ENCODE assay signal across 8 mouse cellular contexts in the genomic region with DNA sequence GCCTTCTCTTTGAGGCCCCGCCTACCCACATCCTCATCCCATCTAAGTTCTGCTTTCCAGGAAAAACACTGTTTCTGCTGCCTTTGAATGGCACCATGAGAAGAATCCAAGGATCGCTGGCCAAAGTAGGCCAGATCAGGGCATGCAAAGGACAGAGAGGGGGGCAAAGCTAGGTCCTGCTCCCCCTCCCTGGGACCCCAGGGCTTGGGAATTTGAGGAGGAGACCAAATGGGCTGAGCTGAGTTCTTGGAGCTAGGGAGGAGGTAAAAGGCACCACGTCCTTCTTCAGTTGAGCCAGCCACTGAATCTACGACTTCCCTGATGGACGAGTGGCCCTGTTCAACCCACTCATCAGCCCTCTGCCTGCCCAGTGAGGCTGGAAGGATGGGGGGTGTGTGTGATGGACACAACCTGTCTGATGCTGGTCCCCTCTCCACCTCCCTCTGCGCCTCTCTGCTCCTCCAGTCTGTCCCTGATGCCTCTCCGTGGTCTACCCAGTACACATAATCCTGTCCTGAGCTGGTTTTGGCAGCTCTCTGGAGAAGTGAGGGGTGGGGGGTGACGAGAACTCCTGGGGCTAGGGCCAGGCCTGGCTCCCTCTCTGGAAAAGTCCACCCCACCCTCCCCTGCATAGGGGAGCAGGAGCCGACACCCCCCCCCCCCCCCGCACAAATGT. TPM values are rescaled to one million over a fixed set of nuclear protein-coding genes. Genes with fewer than 3 reads are reported as not detected.
DNase-seq lines count a peak whose midpoint lies in the region; ATAC-seq lines count a peak whose summit lies in the region.

No protein-coding gene starts in this region.

- no peaks in the 10 kb centered on the region for H3K27me3 ChIP-seq in limb, embryonic 13.5 days
- H3K27me3 ChIP-seq in stomach, embryonic 16.5 days (ENCODE audit: control insufficient read depth, insufficient read depth, low read length) = no peaks in the 10 kb centered on the region

- peak; percentile 6 for DNase-seq in adrenal gland, adult 2 months
- DNase-seq in adrenal gland, postnatal 36 days = no peak
- peak; percentile 23 for DNase-seq in urinary bladder, adult 2 months (ENCODE audit: low spot score)
- DNase-seq in urinary bladder, postnatal 10 days (ENCODE audit: low spot score) = no peak
- no peak for DNase-seq in left cerebral cortex, adult 9 months (ENCODE audit: low spot score in 2 of 2)
- DNase-seq in kidney, adult 8-10 months = no peak

- H3K4me1 ChIP-seq in limb, embryonic 13.5 days = peaks cover 46% of the 10 kb centered on the region
- H3K4me1 ChIP-seq in stomach, embryonic 16.5 days (ENCODE audit: control insufficient read depth, insufficient read depth, low read length) = peaks cover 41% of the 10 kb centered on the region

- no peak overlapping the region for H3K9ac ChIP-seq in limb, embryonic 13.5 days
- H3K9ac ChIP-seq in stomach, embryonic 16.5 days (ENCODE audit: low read length) = peak overlapping the region; percentile 77

- H3K4me3 ChIP-seq in limb, embryonic 13.5 days = no peak overlapping the region
- peak overlapping the region; percentile 48 for H3K4me3 ChIP-seq in stomach, embryonic 16.5 days (replicated peaks; ENCODE audit: low read length)

- no peak for ATAC-seq in limb, embryonic 13.5 days (ENCODE audit: low FRiP score, low read depth)
- ATAC-seq in stomach, embryonic 16.5 days (ENCODE audit: insufficient read depth, low FRiP score) = peak; percentile 51

- peak overlapping the region; percentile 90 for H3K4me2 ChIP-seq in limb, embryonic 13.5 days (replicated peaks)
- peak overlapping the region; percentile 92 for H3K4me2 ChIP-seq in stomach, embryonic 16.5 days (ENCODE audit: low read depth, low read length)

- 38% methylated on average over 10 of the region's 10 CpGs for WGBS in limb, embryonic 13.5 days
- 38% methylated on average over 9 of the region's 10 CpGs for WGBS in stomach, embryonic 16.5 days

- H3K36me3 ChIP-seq in limb, embryonic 13.5 days = no peaks in the 10 kb centered on the region; the same call in 1 of the 2 replicates
- no peaks in the 10 kb centered on the region for H3K36me3 ChIP-seq in stomach, embryonic 16.5 days (ENCODE audit: control insufficient read depth, insufficient read depth, low read length)

- no peaks in the 10 kb centered on the region for H3K9me3 ChIP-seq in limb, embryonic 13.5 days
- H3K9me3 ChIP-seq in stomach, embryonic 16.5 days (replicated peaks; ENCODE audit: control insufficient read depth, low read length) = no peaks in the 10 kb centered on the region

- H3K27ac ChIP-seq in limb, embryonic 13.5 days = peak overlapping the region; percentile 58; the same call in 1 of the 2 replicates
- peak overlapping the region; percentile 99 for H3K27ac ChIP-seq in stomach, embryonic 16.5 days (ENCODE audit: low read length)

RNA-seq across cellular contexts. Expression of a gene that starts 1.1 kb away (rescaled TPM):
- total RNA-seq in adrenal gland, adult 2 months (2021) = 1 to 10 TPM; 6.0 to 8.8 TPM
- polyA plus RNA-seq in adrenal gland, adult 2 months (2012; rRNA removed) = 11.0 and 17.4 TPM in 2 replicates
- 10 to 100 TPM in 1 of 2 experiments, 1 to 10 TPM in 1; 6.5 to 11.1 TPM for total RNA-seq in adrenal gland, postnatal 36 days (2021)
- polyA plus RNA-seq in urinary bladder, adult 2 months (2012; rRNA removed) = 52.4 and 58.8 TPM in 2 replicates
- 2.7 and 4.1 TPM in 2 replicates for polyA plus RNA-seq in limb, embryonic 13.5 days (2015; fragmentation: Nextera tagmentation; extraction: Ambion mirVana)
- 13.3 and 20.5 TPM in 2 replicates for polyA plus RNA-seq in stomach, embryonic 16.5 days (2015; fragmentation: Nextera tagmentation; extraction: Ambion mirVana)

RNA-seq across cellular contexts. Expression of a gene that starts 28.0 kb away (rescaled TPM):
- 100 to 1,000 TPM; 152 to 159 TPM for total RNA-seq in adrenal gland, adult 2 months (2021)
- 272 and 291 TPM in 2 replicates for polyA plus RNA-seq in adrenal gland, adult 2 months (2012; rRNA removed)
- total RNA-seq in adrenal gland, postnatal 36 days (2021) = 100 to 1,000 TPM; 199 to 227 TPM
- polyA plus RNA-seq in urinary bladder, adult 2 months (2012; rRNA removed) = 90.3 and 106 TPM in 2 replicates
- polyA plus RNA-seq in limb, embryonic 13.5 days (2015; fragmentation: Nextera tagmentation; extraction: Ambion mirVana) = 42.3 and 43.4 TPM in 2 replicates
- 16.5 and 20.5 TPM in 2 replicates for polyA plus RNA-seq in stomach, embryonic 16.5 days (2015; fragmentation: Nextera tagmentation; extraction: Ambion mirVana)

RNA-seq across cellular contexts. Expression of a gene that starts 52.7 kb away (rescaled TPM):
- 100 to 1,000 TPM; 716 to 736 TPM for total RNA-seq in adrenal gland, adult 2 months (2021)
- 917 and 1,104 TPM in 2 replicates for polyA plus RNA-seq in adrenal gland, adult 2 months (2012; rRNA removed)
- 100 to 1,000 TPM; 428 to 676 TPM for total RNA-seq in adrenal gland, postnatal 36 days (2021)
- 718 and 729 TPM in 2 replicates for polyA plus RNA-seq in urinary bladder, adult 2 months (2012; rRNA removed)
- polyA plus RNA-seq in limb, embryonic 13.5 days (2015; fragmentation: Nextera tagmentation; extraction: Ambion mirVana) = 4.8 and 6.0 TPM in 2 replicates
- 110 and 228 TPM in 2 replicates for polyA plus RNA-seq in stomach, embryonic 16.5 days (2015; fragmentation: Nextera tagmentation; extraction: Ambion mirVana)

Comparison
In these comparisons a context has a peak if more than half of its experiments do, and no peak if none do; other contexts are left out.
1. DNase-seq: peak in adrenal gland, adult 2 months (single experiment) and urinary bladder, adult 2 months (single experiment); none in adrenal gland, postnatal 36 days (0 of 2), urinary bladder, postnatal 10 days (single experiment), left cerebral cortex, adult 9 months (0 of 2) and kidney, adult 8-10 months (0 of 2).
2. RNA of a gene that starts 52.7 kb away (polyA plus RNA-seq): 917 to 1,104 TPM in adrenal gland, adult 2 months, 718 to 729 TPM in urinary bladder, adult 2 months and 110 to 228 TPM in stomach, embryonic 16.5 days; 4.8 to 6.0 TPM in limb, embryonic 13.5 days; every median in the first group is over 10 times any median in the second.